Comparison of ENCODE assay signal across 40 mouse cellular contexts in genomic region chr14:36099647-36100046, GRCm38 (mm10). TPM values are rescaled to one million over a fixed set of nuclear protein-coding genes. Genes with fewer than 3 reads are reported as not detected.
"Had no signal": no experiment of that assay in that cellular context is flagged by ENCODE, and none has a peak within 500 bp of the region (broad histone marks: within the 10 kb centered on the region; RNA-seq: fewer than 3 reads in every experiment).

No protein-coding gene starts in this region.

- H3K4me1 ChIP-seq: heart, embryonic 13.5 days; heart, embryonic 15.5 days; hindbrain, embryonic 13.5 days; hindbrain, embryonic 15.5 days; limb, embryonic 10.5 days; limb, embryonic 12.5 days; liver, embryonic 13.5 days; liver, embryonic 15.5 days had no signal

- H3K4me3 ChIP-seq: heart, adult 2 months; heart, embryonic 13.5 days; heart, embryonic 15.5 days; hindbrain, embryonic 13.5 days; hindbrain, embryonic 15.5 days; layer of hippocampus, adult 2 months; left cerebral cortex, adult 2 months; limb, embryonic 10.5 days; limb, embryonic 12.5 days; liver, embryonic 13.5 days; liver, embryonic 15.5 days had no signal

- H3K27me3 ChIP-seq: heart, embryonic 13.5 days; heart, embryonic 15.5 days; hindbrain, embryonic 13.5 days; hindbrain, embryonic 15.5 days; limb, embryonic 12.5 days; liver, embryonic 13.5 days; liver, embryonic 15.5 days had no signal

- H3K9me3 ChIP-seq: heart, embryonic 13.5 days; heart, embryonic 15.5 days; hindbrain, embryonic 13.5 days; hindbrain, embryonic 15.5 days; limb, embryonic 10.5 days; limb, embryonic 12.5 days; liver, embryonic 13.5 days; liver, embryonic 15.5 days had no signal

- H3K36me3 ChIP-seq: heart, embryonic 13.5 days; heart, embryonic 15.5 days; hindbrain, embryonic 13.5 days; hindbrain, embryonic 15.5 days; limb, embryonic 10.5 days; limb, embryonic 12.5 days; liver, embryonic 13.5 days; liver, embryonic 15.5 days had no signal

- H3K27ac ChIP-seq: heart, adult 2 months; heart, embryonic 13.5 days; heart, embryonic 15.5 days; hindbrain, embryonic 13.5 days; hindbrain, embryonic 15.5 days; hindbrain, postnatal 0 days; layer of hippocampus, adult 2 months; left cerebral cortex, adult 2 months; limb, embryonic 10.5 days; limb, embryonic 12.5 days; liver, embryonic 13.5 days; liver, embryonic 15.5 days had no signal

- DNase-seq: gastrocnemius, postnatal 14 days; gastrocnemius, postnatal 36 days; heart, adult 11 months; heart, adult 2 months; heart, postnatal 14 days; heart, postnatal 36 days; kidney, adult 18-20 months; kidney, adult 8-10 months; kidney, postnatal 10 days; kidney, postnatal 25 days; kidney, postnatal 4 days; liver; liver, embryonic 13.5 days had no signal

- H3K9ac ChIP-seq: heart, embryonic 13.5 days; heart, embryonic 15.5 days; hindbrain, embryonic 13.5 days; hindbrain, embryonic 15.5 days; limb, embryonic 12.5 days; liver, embryonic 13.5 days; liver, embryonic 15.5 days had no signal

RNA-seq across cellular contexts. Expression of gene 4930474N05Rik, which starts 4.9 kb away (rescaled TPM):
- total RNA-seq: gastrocnemius, adult 18-20 months; gastrocnemius, adult 8-10 months; gastrocnemius, postnatal 14 days; gastrocnemius, postnatal 36 days; heart, adult 2 months; heart, postnatal 14 days; heart, postnatal 36 days; hematopoietic stem cell, adult 5-6 weeks; hindbrain, postnatal 0 days; layer of hippocampus, adult 2 months; layer of hippocampus, postnatal 10 days; layer of hippocampus, postnatal 25 days; left cerebral cortex, adult 2 months; left cerebral cortex, postnatal 14 days; left cerebral cortex, postnatal 36 days had no signal
- polyA plus RNA-seq: gonadal fat pad, adult 2 months; heart, adult 2 months; heart, embryonic 11.5 days; heart, embryonic 13.5 days; heart, embryonic 15.5 days; heart, postnatal 0 days; hindbrain, embryonic 11.5 days; hindbrain, embryonic 13.5 days; hindbrain, embryonic 15.5 days; hindbrain, postnatal 0 days; intestine, embryonic 14.5 days; intestine, embryonic 16.5 days; kidney, embryonic 14.5 days; kidney, embryonic 16.5 days; limb, embryonic 10.5 days; limb, embryonic 12.5 days; limb, embryonic 14.5 days; liver, embryonic 11.5 days; liver, embryonic 13.5 days; liver, embryonic 15.5 days had no signal
